Mouse (Mus musculus) stomach, postnatal 0 days (tissue): ENCODE results near the gene Gm3448.
"Not testable (repeated sequence)": the region's sequence is repeated elsewhere in the genome, so short reads cannot be mapped to it uniquely, and the experiment has no call there.

Source experiments
- CTCF ChIP-seq: IDR thresholded peaks from 2 replicates; pipeline ENCODE4 v1.5.1; 2016; ENCODE audit warnings: antibody characterized with exemption, low read depth, mild to moderate bottlenecking, moderate library complexity
- EP300 ChIP-seq: optimal IDR thresholded peaks from 2 replicates; pipeline ENCODE3; 2016; ENCODE audit warnings: antibody characterized with exemption

- not testable (repeated sequence) for TF ChIP-seq CTCF, EP300
Measured at GRCm38 (mm10) chr17:14990116-14990702, 51.1 kb downstream of the Gm3448 start.
